Mouse (Mus musculus): ENCODE data around the gene Cblb.

The Cblb gene

DNA sequence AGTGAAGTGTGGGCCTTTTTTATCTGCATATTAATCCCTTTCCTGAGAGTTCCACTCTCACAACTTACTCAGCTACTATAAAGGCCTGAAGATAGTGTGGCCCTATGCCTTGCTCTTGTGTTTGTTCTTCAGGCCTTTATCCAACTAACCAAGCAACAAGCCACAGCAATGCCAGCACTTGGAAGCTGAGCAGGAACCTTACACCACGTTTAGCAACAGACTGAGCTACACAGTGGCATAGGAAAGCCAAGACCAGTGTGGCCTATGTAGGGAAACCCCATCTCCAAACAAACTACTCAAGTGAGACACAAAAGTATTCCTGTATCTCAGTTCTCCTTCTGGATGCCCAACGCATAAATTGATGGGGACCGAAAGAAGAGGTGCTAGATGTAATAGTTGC, 163.8 kb downstream of the Cblb start:
- no peak for DNase-seq (ENCODE audit: low spot score in 2 of 2)

DNA sequence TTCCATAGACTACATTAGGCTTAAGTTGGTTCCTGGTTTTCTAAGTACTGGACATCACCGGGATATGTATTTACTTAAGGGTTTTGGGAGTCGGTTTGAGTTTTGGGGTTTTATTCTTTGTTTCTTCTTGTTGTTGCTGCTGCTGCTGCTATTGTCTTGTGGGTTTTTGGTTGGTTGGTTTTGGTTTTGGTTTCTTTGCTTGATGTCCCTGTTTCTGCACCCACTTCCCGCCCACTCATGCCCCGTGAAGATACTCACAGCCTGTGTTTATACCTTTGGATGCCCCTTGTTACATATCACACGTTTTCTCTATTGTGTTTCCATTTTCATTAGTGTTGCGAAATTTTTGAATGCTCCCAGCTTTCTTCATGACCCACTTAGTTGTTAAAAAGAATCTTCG, 169.1 kb downstream of the Cblb start:
- DNase-seq (ENCODE audit: low spot score in 2 of 2) = no peak

DNA sequence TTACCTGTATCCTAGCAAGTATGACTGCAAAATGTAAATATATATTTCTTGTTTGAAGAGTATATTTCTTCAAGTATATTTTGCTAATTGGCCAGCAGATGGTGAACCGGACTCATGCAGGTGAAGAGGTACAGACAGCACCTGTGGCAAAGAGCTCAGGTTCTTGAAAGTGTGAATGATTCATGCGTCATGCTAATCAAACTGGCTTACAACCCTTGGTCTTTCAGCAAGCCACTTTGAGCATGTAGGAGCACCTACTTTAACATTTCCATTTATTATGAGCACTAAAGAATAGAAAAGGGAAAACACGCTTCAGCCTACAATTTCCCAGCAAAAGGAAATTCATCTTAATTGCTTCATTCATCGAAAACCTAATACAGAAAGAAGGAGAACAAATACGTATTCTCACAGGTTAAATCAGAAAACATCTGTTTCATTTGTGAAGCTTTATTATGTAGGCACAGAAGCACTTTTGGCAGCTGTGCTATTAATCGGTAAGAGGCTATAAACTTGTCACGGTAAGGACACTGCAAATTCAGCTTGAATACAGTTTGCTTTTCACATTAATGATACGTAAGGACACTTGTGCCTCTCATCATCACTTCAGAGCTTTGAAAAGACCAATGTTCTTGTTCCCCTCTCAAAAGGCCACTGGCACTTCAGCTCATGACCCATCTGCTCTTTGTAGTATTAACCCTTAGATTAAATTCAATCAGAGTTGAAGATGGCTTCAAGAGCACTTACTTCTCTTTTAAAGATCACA, 180.0 kb downstream of the Cblb start:
- no peak for DNase-seq (ENCODE audit: low spot score in 2 of 2)

DNA sequence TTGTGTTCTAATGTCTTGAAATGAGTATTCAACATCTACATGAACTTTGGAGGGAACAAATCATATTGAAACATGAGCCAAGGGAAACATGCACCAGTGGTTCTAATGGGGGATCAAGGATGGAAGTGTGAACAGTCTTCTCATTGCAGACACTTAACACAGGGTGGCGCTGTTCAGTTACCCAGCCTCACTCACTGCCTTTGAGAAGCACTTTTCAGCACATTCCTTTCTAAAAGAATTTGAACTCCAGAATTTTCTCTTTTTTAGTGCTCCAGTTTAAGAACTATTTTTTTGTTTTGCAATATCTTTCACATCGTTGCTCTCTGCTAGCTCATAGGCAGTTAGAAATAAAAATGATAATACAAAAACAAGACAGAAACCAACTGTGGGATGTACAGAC, 188.0 kb downstream of the Cblb start:
- no peak for DNase-seq (ENCODE audit: low spot score in 2 of 2)

DNA sequence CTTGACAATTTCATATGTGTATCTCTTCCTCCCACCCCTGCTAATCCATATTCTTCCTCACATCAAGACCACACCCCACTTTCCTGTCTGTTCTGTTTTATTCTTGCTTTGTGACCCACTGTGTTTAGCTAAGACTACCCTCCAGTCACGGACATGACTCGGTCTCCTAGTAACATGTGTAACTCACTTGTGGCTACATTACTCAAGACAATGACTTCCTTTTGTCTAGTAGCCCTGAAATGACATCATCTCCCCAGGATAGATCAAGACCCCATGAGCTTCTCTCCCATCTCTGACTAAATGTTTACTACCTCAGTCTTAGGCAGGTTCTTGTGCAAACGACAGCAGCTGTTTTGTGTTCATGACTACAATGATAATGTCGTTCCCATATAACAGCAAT, 191.9 kb downstream of the Cblb start:
- DNase-seq (ENCODE audit: low spot score in 2 of 2) = no peak

DNA sequence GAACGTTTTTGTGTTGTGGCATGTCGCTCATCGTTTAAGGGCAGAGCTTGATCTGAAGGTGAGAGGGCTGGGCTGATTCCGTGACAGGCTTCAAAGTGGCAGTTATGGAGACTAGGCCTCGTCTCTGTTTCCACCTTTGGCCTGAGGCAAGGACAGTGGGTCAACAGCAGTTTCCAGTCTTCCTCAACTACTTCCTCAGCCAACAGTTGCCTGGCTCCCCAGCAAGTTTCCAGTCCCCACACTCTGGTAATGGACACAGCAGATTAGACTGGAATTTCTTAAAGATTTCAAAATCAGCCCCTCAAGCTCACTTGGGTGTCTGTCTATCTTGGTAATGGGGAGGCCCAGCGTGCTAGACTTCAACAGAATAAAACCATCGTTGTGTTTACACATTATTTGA, 198.4 kb downstream of the Cblb start:
- no peak for DNase-seq (ENCODE audit: low spot score in 2 of 2)

DNA sequence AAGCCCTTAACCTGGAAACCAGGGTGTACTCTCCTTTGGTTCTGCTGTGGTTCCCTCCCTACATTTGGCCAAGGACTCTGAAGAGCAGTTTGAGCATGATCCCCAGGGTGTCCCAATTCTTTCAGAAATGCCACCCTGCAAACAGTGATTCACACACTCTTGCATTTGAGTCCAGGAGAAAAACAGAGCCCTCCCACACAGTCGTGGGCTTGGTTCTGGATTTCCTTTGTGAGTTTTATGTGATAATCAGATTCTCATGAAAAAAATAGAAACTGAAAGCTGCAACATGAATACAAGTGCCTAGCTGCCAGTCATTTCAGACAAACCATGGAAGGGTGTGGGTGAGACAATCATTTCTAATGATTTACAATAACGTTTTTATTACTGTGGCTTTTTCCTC, 198.9 kb downstream of the Cblb start:
- no peak for DNase-seq (ENCODE audit: low spot score in 2 of 2)

DNA sequence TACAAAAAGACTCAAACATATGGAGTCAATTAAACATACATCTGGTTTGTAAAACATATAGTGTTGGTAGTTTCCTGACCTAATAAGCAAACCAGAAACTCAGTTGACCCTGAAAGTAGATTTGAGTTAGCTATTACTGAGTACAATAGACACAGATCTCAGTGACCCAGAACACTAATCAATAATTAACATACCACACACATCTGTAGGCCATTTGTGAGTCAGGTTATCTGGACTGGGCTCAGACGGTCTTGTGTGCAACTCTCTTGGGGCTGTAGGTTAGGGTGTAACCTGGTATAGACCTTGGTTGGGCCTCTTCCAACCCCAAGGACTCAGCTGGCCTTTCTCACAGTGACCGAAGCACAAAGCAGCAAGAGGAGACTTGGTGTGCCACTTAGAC, 211.1 kb downstream of the Cblb start:
- no peak for DNase-seq (ENCODE audit: low spot score in 2 of 2)

DNA sequence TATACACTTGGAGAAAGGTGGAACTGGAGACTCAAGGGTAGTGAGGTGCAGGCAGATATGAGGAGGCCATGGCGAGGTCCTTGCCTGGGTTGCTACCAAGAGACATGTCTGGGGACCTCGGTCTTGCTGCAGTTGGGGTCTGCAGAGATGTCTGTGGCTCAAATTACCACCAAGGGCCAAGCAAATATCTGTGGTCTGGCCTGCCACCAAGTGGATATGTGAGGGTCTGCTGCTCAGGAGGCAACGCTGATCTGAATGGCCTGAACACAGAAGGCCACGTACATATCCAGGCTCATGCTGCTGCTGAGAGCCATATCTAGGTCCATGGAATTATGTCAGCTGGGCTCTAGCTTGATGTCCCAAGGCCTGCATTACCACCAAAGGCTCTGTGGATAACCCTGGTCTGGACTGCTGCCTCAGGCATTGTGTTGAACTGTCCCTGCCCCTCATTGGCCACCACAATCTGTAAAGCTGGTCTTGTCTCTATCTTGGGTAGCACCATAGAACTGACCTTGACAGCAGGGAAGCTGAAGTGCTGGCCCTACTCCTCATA, 212.5 kb downstream of the Cblb start:
- DNase-seq (ENCODE audit: low spot score in 2 of 2) = no peak

DNA sequence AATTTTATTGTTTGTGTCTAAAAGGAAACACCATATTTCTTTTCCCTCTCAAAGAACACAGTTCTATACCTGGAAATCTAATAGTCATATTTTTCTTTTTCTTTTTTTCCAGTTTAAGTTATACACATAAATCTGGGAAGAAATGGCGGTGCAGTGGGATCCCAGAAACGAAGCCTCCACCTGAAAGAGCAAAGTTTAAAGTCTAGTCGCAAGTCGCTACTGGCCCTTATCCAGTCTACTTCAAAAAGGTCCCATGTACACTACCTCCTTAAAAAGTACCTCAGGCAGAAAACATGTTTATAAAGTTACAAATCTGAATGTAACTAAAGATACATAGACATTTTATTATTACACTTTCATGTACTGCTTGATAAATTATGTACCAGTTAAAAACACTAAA, 219.2 kb downstream of the Cblb start:
- DNase-seq (ENCODE audit: low spot score in 2 of 2) = no peak

DNA sequence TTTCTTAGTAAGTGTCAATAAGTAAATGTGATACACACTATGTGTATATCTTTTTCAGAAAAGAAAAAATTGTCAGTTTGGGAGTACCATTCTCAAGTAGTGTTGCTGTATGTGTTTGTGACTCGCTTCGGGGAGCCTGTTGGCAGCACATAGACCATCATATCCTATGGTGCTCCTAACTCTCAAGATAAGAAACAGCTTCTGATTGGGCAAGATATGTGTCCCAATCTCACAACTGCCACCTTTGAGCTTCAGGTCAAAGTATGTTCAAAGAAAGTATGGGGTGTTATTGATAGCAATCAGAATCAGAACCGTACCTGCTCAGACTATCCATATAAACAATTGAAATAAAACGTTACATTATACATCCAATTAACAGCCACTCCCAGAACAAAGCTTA, 219.9 kb downstream of the Cblb start:
- no peak for DNase-seq (ENCODE audit: low spot score in 2 of 2)

Measured in urinary bladder, postnatal 36 days (tissue).